Mouse (Mus musculus) heart, embryonic 11.5 days (tissue): Measurements from ENCODE around the gene Dvl2. TPM values are rescaled to one million over a fixed set of nuclear protein-coding genes. Genes with fewer than 3 reads are reported as not detected.

Experiments
- ATAC-seq: fragments of 200-750 bp; cut with Nextera tagmentation; replicated peaks from 2 replicates; pipeline ENCODE4 v1.8.0; 2017; ENCODE audit warnings: moderate library complexity; ENCODE audit not compliant: insufficient number of reproducible peaks, low FRiP score, low TSS enrichment
- H3K27ac ChIP-seq: fragments of 300-500 bp; sonication (generic); 2 replicates; pipeline ENCODE4 v1.5.1; 2014; ENCODE audit warnings: mild to moderate bottlenecking, low read depth, low read length
- H3K27me3 ChIP-seq: fragments of 300-500 bp; sonication (generic); 2 replicates; pipeline ENCODE4 v1.6.1; 2014; ENCODE audit warnings: mild to moderate bottlenecking, low read length, mixed read lengths; ENCODE audit not compliant: control insufficient read depth, insufficient read depth
- H3K36me3 ChIP-seq: fragments of 300-500 bp; sonication (generic); 2 replicates; pipeline ENCODE4 v1.6.1; 2014; ENCODE audit warnings: mild to moderate bottlenecking, low read length, moderate library complexity, mixed read lengths; ENCODE audit not compliant: control insufficient read depth, insufficient read depth
- H3K4me1 ChIP-seq: fragments of 300-500 bp; sonication (generic); 2 replicates; pipeline ENCODE4 v1.6.1; 2014; ENCODE audit warnings: low read length; ENCODE audit not compliant: control insufficient read depth, insufficient read depth
- H3K4me2 ChIP-seq: fragments of 300-500 bp; sonication (generic); 2 replicates; pipeline ENCODE4 v1.6.1; 2014; ENCODE audit warnings: mild to moderate bottlenecking, moderate library complexity
- H3K4me3 ChIP-seq: fragments of 300-500 bp; sonication (generic); 2 replicates; pipeline ENCODE4 v1.5.1; 2014; ENCODE audit warnings: low read depth, low read length
- H3K9ac ChIP-seq: fragments of 300-500 bp; sonication (generic); 2 replicates; pipeline ENCODE4 v1.6.1; 2014; ENCODE audit warnings: mild to moderate bottlenecking, low read depth, low read length, moderate library complexity
- H3K9me3 ChIP-seq: fragments of 300-500 bp; sonication (generic); replicated peaks from 2 replicates; pipeline ENCODE4 v1.6.1; 2016; ENCODE audit warnings: low read length; ENCODE audit not compliant: control insufficient read depth
- WGBS: fragments of 180-500 bp; shearing (Covaris S2); extraction: QIAGEN DNeasy Blood & Tissue Kit; methylation state at CpG from one replicate; pipeline ENCODE4 v1.1.7; 2014; ENCODE audit not compliant: insufficient replicate concordance; 5-methylcytosine and 5-hydroxymethylcytosine counted together
- polyA plus RNA-seq: library from polyadenylated mRNA; unstranded; fragments of >200 nt; fragmentation: Nextera tagmentation; extraction: Ambion mirVana; gene quantifications from 2 replicates; pipeline ENCODE4 v1.2.1, GENCODE M21; 2014

Gene Dvl2
- polyA plus RNA-seq, 1 experiment from 2014 or later, result 18.9 TPM

- H3K9ac ChIP-seq, result 0 out of 2 replicates have a peak within 1 kb of the TSS, but pooled peaks have one; percentile 81
- H3K4me2 ChIP-seq, result peak within 1 kb of the TSS; percentile 85
- H3K4me1 ChIP-seq, result peaks cover 34% of the 10 kb centered on the region
- H3K27ac ChIP-seq, result peak within 1 kb of the TSS; percentile 1; the same call in 1 of the 2 replicates
- peaks cover 17% of the 10 kb centered on the region for H3K36me3 ChIP-seq
- ATAC-seq, result no peak
- no peaks in the 10 kb centered on the region for H3K9me3 ChIP-seq
- H3K27me3 ChIP-seq, result no peaks in the 10 kb centered on the region
- 68% methylated on average over 3 of the region's 3 CpGs for WGBS
- H3K4me3 ChIP-seq, result peak within 1 kb of the TSS; percentile 61; the same call in 1 of the 2 replicates
Observed at GRCm38 (mm10) chr11:70016669-70017068, 16.3 kb downstream of the Dvl2 start, which contains the start of gene Dlg4. Gene Dlg4 (plus strand): TSS chr11:70016942.

GRCm38 (mm10) chr11:70017199-70017767, 16.9 kb downstream of the Dvl2 start:
- Histone ChIP-seq H3K4me2 (peak overlapping the region; percentile 85), H3K4me3 (no peak overlapping the region), H3K9ac (no peak overlapping the region), H3K4me1 (peaks cover 34% of the 10 kb centered on the region), H3K36me3 (peaks cover 11% of the 10 kb centered on the region), H3K27ac (peak overlapping the region; percentile 1; the same call in 1 of the 2 replicates), H3K9me3 (no peaks in the 10 kb centered on the region), H3K27me3 (no peaks in the 10 kb centered on the region)
- 46% methylated on average over 7 of the region's 7 CpGs for WGBS
- no peak for ATAC-seq

- Histone ChIP-seq H3K36me3 (peaks cover 1% of the 10 kb centered on the region; the same call in 1 of the 2 replicates), H3K9me3 (no peaks in the 10 kb centered on the region), H3K4me3 (peak overlapping the region; percentile 61), H3K4me1 (peaks cover 38% of the 10 kb centered on the region), H3K9ac (peak overlapping the region; percentile 81), H3K27ac (peak overlapping the region; percentile 74; the same call in 1 of the 2 replicates), H3K4me2 (peak overlapping the region; percentile 85), H3K27me3 (no peaks in the 10 kb centered on the region)
- no peak for ATAC-seq
- WGBS, result 2% methylated on average over 25 of the region's 25 CpGs
Observed at GRCm38 (mm10) chr11:70018131-70018990, 18.0 kb downstream of the Dvl2 start.

GRCm38 (mm10) chr11:70019495-70020021, 19.2 kb downstream of the Dvl2 start:
- Histone ChIP-seq H3K9ac (0 out of 2 replicates have a peak overlapping the region, but pooled peaks have one; percentile 12), H3K27ac (peak overlapping the region; percentile 30), H3K27me3 (no peaks in the 10 kb centered on the region), H3K9me3 (no peaks in the 10 kb centered on the region), H3K36me3 (no peaks in the 10 kb centered on the region), H3K4me1 (peaks cover 32% of the 10 kb centered on the region), H3K4me2 (peak overlapping the region; percentile 85), H3K4me3 (peak overlapping the region; percentile 61)
- WGBS, result 12% methylated on average over 2 of the region's 2 CpGs
- no peak for ATAC-seq

- peak overlapping the region; percentile 85 for H3K4me2 ChIP-seq
- ATAC-seq, result no peak
- H3K36me3 ChIP-seq, result no peaks in the 10 kb centered on the region
- peaks cover 29% of the 10 kb centered on the region for H3K4me1 ChIP-seq
- H3K27ac ChIP-seq, result peak overlapping the region; percentile 30
- 22% methylated on average over 8 of the region's 8 CpGs for WGBS
- peak overlapping the region; percentile 61 for H3K4me3 ChIP-seq
- no peaks in the 10 kb centered on the region for H3K27me3 ChIP-seq
- H3K9ac ChIP-seq, result no peak overlapping the region
- no peaks in the 10 kb centered on the region for H3K9me3 ChIP-seq
Observed at GRCm38 (mm10) chr11:70020022-70020631, 19.7 kb downstream of the Dvl2 start.

- peak overlapping the region; percentile 19; the same call in 1 of the 2 replicates for H3K9ac ChIP-seq
- WGBS, result 1% methylated on average over 8 of the region's 8 CpGs
- no peaks in the 10 kb centered on the region for H3K9me3 ChIP-seq
- H3K4me3 ChIP-seq, result peak overlapping the region; percentile 51
- ATAC-seq, result peak; percentile 79
- peaks cover 31% of the 10 kb centered on the region for H3K4me1 ChIP-seq
- H3K27ac ChIP-seq, result peak overlapping the region; percentile 57
- H3K4me2 ChIP-seq, result peak overlapping the region; percentile 85
- no peaks in the 10 kb centered on the region for H3K27me3 ChIP-seq
- H3K36me3 ChIP-seq, result no peaks in the 10 kb centered on the region
Observed at GRCm38 (mm10) chr11:70020731-70021263, 20.4 kb downstream of the Dvl2 start.

GRCm38 (mm10) chr11:70021264-70022132, 21.1 kb downstream of the Dvl2 start:
- Histone ChIP-seq H3K4me1 (peaks cover 38% of the 10 kb centered on the region), H3K9ac (peak overlapping the region; percentile 19; the same call in 1 of the 2 replicates), H3K27ac (peak overlapping the region; percentile 57), H3K4me2 (peak overlapping the region; percentile 85), H3K4me3 (peak overlapping the region; percentile 51), H3K9me3 (no peaks in the 10 kb centered on the region), H3K36me3 (no peaks in the 10 kb centered on the region), H3K27me3 (no peaks in the 10 kb centered on the region)
- WGBS, result 2% methylated on average over 39 of the region's 40 CpGs
- ATAC-seq, result peak; percentile 74
